Mouse (Mus musculus): ENCODE data around the gene Olfr159. TPM values are rescaled to one million over a fixed set of nuclear protein-coding genes. Genes with fewer than 3 reads are reported as not detected.
"Not testable (repeated sequence)": the region's sequence is repeated elsewhere in the genome, so short reads cannot be mapped to it uniquely, and the experiment has no call there.

The Olfr159 gene
- total RNA-seq (2021) = not detected
- long read RNA-seq, experiment 1 = 0 reads
- long read RNA-seq, experiment 2 = 0 reads

DNA sequence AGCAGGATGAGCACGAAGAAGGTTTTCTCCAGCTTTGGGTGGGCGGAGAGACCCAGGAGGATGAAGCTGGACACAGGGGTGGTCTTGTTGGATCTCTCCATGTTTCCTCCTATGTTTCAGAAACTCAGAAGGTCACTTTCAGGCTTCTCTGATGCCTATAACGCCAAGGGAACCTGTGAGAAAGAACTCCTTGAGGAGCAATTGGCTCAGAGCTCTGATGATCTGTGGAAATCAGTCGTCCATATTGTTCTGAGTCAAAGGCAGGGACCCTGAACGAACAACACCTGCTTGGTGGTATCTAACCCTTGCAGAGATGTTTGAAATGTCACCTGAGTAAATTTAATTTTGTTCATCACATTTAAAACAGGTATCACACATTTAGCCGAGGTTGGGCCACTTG, at the start of gene Olfr159:
Gene Olfr159, minus strand, starts transcription at position 101 of the 400 bp plus-strand sequence.
- DNase-seq (ENCODE audit: low spot score in 2 of 2) = no peak

DNA sequence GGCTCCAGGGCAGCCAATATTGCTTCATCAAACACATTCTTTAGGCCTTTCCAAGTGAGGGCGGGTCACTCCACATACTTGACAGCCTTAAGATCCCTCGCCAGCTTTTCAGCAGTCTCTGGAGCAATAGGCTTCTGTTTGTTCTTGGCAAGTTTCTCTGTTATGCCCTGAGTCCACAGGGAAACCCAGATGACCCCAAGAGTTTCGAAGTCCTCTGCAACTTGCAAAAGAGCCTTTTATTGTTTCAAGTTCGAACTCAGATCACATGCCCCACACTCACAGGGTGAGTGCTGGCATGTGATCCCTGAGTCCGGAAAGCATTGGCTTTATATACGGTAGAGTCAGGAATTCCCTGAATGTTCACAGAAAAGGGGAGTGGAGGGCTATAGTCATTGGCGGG, 28.1 kb upstream of the Olfr159 start:
- no peak for DNase-seq (ENCODE audit: low spot score in 2 of 2)

DNA sequence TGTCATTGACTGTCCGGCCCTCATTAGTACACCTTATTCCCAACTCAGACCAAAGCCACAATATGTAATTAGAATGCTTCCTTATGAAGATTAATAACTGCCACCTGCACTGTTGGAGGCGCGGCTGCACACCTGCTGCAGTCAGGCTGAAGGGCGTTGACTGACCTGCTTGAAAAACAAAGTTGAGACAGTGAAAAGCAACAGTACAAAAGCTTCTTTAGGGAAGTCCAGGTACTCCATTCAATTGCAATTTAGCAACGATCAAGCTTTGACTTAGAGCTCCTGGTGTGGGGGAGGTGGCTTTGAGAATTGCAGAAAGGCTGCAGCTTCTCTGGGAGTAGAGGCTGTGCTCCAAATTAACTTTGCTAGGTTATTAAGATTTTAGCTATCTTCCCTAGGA, 25.0 kb upstream of the Olfr159 start:
- DNase-seq (ENCODE audit: low spot score in 2 of 2) = not testable (repeated sequence)

DNA sequence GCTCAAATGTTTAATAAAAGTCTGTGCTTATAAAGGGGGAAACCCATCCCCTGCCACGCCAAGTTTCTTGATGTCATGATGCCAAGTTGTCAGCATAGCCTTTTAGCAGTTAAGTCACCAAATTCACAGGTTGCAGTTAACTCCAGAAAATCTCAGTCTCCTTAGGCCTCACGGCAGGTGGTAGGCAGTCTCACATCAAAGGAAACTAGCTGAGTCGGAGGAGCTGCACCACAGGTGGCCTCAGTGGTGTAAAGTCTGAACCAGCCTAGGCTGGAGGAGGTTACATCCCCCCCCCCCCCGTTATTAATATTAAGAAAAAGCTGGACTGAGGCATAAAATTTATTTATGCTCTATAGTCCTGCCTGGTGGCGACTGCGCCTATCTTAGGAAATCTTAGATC, 24.5 kb upstream of the Olfr159 start:
- DNase-seq (ENCODE audit: low spot score in 2 of 2) = no peak

- DNase-seq (ENCODE audit: low spot score in 2 of 2) = no peak
Measured at GRCm38 (mm10) chr4:43772304-43772703, 1.5 kb upstream of the Olfr159 start.

DNA sequence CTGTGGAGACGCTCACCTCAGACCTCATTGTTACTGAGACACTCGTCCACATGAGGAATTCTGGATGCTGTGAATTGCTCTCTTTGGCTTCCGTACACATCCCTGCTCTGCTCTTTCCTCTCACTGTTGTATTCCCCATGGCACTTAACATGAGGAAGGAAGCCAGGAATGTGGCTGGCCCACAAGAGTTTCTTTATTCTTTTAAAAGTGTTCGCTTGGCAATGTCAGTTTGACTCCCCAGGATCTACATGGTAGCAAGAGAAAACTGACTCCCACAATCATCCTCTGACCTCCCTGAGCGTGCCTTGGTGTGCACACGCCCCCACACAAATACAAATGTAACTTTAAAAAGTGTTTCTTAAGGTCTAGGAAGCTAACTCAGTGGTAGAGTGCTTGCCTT, 817 bp upstream of the Olfr159 start:
- DNase-seq (ENCODE audit: low spot score in 2 of 2) = no peak

- no peak for DNase-seq (ENCODE audit: low spot score in 2 of 2)
Measured at GRCm38 (mm10) chr4:43769374-43769773, 1.4 kb downstream of the Olfr159 start.

- no peak for DNase-seq (ENCODE audit: low spot score in 2 of 2)
Measured at GRCm38 (mm10) chr4:43768341-43768740, 2.5 kb downstream of the Olfr159 start.

DNA sequence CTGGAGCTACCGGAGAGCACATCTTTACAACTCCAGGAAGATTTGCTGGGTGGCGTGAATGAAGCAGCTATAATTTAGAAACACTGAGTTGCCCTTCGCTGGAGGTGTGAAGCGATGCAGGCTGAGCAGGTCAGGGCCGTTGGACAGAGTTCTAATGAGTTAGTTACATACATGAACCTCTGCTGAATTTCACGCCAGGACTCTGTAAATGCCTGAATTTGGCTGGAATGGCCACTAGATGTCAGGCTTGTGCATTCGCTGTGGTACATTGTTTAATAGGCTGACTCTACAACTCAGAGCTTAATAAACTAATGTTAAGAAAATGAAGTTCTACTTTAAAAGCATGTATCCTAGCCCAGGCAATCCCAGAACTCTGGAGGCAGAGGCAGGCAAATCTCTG, 7.4 kb downstream of the Olfr159 start:
- DNase-seq (ENCODE audit: low spot score in 2 of 2) = peak; percentile 36 to 49

GRCm38 (mm10) chr4:43761336-43761735, 9.5 kb downstream of the Olfr159 start:
- DNase-seq (ENCODE audit: low spot score in 2 of 2) = no peak

GRCm38 (mm10) chr4:43760460-43760859, 10.3 kb downstream of the Olfr159 start:
- peak; percentile 32 to 54 for DNase-seq (ENCODE audit: low spot score in 2 of 2)

DNA sequence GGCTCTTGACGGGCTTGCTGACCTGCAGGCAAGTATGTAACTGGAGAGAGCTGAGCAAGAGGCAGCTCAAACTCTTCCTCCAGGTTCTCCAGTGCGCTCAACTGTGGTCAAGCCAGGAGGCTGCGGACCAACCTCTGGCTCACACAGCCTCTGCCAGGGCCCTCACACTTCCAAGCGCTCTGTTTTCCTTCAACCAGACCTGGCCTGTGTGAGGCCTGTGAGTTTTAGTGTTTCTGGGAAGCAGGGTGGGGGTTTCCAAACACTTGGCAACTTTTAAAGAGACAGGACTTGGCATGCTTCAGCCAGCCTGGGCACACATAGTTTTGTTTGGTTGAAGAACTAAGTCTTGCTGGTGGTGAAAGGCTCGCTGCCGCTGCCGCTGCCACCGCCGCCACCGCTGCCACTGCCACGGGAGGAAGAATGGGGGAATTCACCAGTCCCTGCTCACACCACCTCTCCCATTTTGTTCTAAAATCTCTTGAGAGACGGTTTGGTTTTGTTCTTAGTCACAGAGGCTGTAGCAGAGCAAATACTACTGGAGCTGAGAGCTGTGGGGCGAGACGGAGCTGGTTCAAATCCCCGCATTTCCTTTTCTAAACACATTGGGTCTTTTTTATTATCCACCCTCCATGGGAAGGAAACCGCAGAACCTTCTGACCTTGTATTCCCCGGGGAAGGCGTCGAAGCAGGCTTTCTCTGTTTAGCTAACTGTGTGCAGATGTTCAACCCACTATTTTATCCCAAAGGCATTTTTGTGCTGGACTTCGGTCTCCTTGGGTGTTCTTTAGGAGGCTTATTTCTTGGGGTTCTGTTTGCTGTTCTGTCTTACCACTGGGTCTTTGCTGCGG, 11.0 kb downstream of the Olfr159 start:
- no peak for DNase-seq (ENCODE audit: low spot score in 2 of 2)

- DNase-seq (ENCODE audit: low spot score in 2 of 2) = no peak
Measured at GRCm38 (mm10) chr4:43757213-43757612, 13.6 kb downstream of the Olfr159 start.

DNA sequence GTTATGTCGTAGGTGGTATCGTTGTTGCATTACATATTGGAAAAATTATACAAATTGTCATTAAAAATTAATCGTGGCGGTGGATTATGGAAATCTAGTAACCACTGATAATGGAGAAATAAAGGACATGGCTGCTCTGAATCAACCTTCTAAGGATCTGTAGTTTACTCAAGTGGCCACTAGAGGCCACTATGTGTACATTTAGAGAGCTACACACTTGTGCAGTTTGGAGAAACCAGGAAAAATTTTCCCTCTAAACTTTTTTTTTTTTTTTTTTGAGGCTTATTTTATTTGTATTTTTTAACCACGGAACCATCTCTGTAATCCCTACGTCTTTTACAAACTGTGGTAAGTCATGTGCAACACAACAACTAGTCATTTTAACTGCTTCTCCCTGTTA, 25.6 kb downstream of the Olfr159 start:
- DNase-seq (ENCODE audit: low spot score in 2 of 2) = no peak

GRCm38 (mm10) chr4:43743099-43743498, 27.7 kb downstream of the Olfr159 start:
- DNase-seq (ENCODE audit: low spot score in 2 of 2) = no peak

GRCm38 (mm10) chr4:43742637-43743036, 28.2 kb downstream of the Olfr159 start:
- no peak for DNase-seq (ENCODE audit: low spot score in 2 of 2)

- peak in 1 of 2 experiments; percentile 15 for DNase-seq (ENCODE audit: low spot score in 2 of 2)
Measured at GRCm38 (mm10) chr4:43741526-43741925, 29.3 kb downstream of the Olfr159 start.

GRCm38 (mm10) chr4:43738989-43739674, 31.7 kb downstream of the Olfr159 start:
- no peak for DNase-seq (ENCODE audit: low spot score in 2 of 2)

- DNase-seq (ENCODE audit: low spot score in 2 of 2) = no peak
Measured at GRCm38 (mm10) chr4:43737144-43737543, 33.7 kb downstream of the Olfr159 start.

DNA sequence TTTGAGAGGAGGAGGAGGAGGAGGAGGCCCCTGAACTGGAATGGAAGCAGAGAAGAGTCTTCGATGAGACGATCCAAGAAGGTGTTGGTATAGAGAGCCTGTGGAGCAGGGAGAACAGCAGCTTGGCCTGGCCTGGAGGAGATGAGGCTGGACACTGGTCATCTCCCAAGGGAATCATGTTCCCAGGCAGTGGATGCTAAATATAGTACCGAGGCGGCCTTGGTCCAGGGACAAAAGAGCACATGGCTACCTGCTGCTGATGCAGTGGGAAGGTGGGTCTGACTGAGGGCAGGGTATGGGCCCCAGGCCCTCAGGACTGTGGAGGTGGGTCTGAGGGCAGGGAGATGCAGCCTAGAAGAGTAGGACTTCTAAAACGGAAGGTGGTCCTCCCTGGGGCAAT, 37.6 kb downstream of the Olfr159 start:
- DNase-seq (ENCODE audit: low spot score in 2 of 2) = no peak

- DNase-seq (ENCODE audit: low spot score in 2 of 2) = no peak
Measured at GRCm38 (mm10) chr4:43732171-43732570, 38.6 kb downstream of the Olfr159 start.

DNA sequence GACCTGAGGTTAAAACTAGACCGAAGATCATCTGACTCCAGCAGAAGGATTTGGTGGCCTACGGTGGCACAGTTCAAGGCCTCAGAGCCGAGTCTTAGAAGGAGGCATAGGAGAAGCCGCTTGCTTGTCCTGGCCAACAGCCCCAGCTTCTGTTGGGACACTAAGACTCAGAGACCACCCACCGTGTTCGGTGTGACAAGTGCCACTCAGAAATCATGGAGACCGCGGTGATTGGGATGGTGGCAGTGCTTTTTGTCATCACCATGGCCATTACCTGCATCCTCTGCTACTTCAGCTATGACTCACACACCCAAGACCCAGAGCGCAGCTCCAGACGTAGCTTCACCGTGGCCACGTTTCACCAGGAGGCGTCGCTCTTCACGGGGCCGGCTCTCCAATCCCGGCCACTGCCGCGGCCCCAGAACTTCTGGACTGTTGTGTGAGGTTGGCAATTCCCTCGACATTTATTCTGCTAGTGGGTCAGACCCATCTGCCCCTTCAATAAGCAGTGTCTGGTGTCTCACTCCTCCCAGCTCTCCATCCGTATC, 40.0 kb downstream of the Olfr159 start:
- no peak for DNase-seq (ENCODE audit: low spot score in 2 of 2)

Measured in adrenal gland, adult 18-20 months (tissue).